Mouse (Mus musculus): Measurements from ENCODE around the gene Ntsr1. TPM values are rescaled to one million over a fixed set of nuclear protein-coding genes. Genes with fewer than 3 reads are reported as not detected.

Ntsr1 gene
- polyA plus RNA-seq, 3 experiments from 2014 or later, result not detected

- ATAC-seq, result no peak
Measured at GRCm38 (mm10) chr2:180563296-180563695, 63.5 kb downstream of the Ntsr1 start.

DNA sequence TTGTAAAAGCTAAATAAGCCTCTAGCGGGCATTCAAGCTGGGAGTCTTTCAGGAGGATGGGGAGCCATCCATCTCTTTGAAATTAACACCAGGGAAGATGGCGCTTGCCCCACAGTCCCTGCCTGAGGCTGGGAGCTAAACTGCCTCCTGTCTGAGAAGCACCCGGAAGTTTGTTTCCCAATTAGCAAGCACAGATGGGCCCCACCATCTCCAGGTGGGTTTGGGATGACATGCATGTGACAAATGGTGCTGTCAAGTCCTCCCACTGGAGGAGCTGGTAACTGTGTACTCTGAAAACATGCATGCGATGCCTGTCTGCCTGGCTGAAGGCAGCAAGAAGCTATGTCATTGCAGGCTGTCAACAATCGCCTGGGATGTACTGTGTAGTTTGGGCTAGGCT lies 64.1 kb downstream of the Ntsr1 start:
- no peak for ATAC-seq

- ATAC-seq, result peak; percentile 38
Measured at GRCm38 (mm10) chr2:180566240-180566913, 66.6 kb downstream of the Ntsr1 start.

GRCm38 (mm10) chr2:180569028-180569643 lies 69.4 kb downstream of the Ntsr1 start:
- ATAC-seq, result no peak

DNA sequence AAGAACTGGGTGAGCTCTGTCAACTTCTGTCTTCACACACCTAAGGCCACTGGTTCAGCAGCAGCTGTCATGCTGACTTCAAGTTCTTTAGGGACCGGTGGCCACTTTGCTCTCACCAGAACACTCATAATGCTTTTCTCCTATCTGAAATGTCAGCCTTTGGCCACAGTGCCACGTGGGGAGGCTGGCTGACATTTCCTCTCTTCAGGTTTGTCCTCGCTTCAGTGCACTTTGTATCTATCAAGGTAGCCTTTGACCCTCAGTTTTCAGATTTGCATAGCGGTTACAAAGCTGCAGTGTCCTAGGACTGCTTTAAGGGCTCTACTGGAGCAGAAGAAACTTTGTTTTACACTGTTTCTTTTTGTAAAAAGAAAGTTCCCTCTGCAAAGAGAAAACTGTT lies 76.7 kb downstream of the Ntsr1 start:
- ATAC-seq, result no peak

DNA sequence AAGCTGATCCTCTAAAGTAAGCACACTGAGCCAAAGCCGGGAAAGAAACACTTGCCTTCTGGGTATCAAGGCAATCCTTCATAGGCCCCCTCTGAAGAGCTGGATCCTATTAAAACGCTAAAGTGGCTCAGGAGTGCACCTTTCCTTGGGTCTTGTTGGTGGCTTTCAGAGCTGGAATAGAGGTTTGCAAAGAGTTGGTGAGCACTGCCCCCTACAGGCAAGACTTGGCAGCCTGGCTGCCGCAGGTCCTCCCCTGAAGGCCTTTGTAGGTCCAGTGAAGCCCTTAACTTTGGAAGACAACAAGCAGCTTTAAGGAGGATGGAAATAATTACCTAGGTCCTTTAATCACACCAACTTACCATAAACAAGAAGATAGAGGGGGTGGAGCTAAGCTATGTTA lies 78.9 kb downstream of the Ntsr1 start:
- ATAC-seq, result peak; percentile 58

- ATAC-seq, result no peak
Measured at GRCm38 (mm10) chr2:180581002-180581401, 81.2 kb downstream of the Ntsr1 start, which contains the start of gene Mrgbp. Gene Mrgbp (plus strand): TSS chr2:180581304.

- ATAC-seq, result peak; percentile 87
Measured at GRCm38 (mm10) chr2:180582481-180583153, 82.8 kb downstream of the Ntsr1 start.

DNA sequence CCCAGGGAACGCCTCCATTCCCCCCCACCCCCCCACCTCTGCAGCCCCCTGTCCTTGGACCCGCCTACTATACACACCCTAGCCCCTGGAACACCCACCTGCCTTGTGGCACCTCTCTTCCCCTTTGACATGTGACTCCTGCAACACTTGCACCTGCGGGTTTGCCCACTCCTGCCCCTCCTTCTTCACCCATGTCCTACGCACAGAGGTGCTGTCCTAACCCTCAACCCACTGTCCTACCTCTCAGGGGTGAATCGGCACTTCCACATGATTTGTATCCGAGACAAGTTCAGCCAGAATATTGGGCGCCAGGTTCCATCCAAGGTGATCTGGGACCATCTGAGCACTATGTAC lies 83.4 kb downstream of the Ntsr1 start:
- ATAC-seq, result no peak

DNA sequence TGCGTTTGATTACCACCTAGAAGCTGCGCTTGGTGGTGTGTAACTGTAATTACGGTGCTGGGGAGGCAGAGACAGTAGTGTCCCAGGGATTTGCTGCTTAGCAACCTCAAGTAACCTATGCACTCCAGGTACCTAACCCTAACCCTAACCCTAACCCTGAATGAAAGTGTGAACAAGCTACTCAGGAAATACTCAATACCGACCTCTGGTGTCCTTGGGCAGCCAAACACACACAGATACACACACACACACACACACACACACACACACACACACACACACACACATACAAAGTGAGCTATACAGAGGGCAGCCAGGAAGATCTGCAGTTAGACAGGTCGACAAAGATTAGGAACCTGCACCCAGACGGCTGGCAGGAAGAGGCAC lies 89.0 kb downstream of the Ntsr1 start:
- ATAC-seq, result no peak

DNA sequence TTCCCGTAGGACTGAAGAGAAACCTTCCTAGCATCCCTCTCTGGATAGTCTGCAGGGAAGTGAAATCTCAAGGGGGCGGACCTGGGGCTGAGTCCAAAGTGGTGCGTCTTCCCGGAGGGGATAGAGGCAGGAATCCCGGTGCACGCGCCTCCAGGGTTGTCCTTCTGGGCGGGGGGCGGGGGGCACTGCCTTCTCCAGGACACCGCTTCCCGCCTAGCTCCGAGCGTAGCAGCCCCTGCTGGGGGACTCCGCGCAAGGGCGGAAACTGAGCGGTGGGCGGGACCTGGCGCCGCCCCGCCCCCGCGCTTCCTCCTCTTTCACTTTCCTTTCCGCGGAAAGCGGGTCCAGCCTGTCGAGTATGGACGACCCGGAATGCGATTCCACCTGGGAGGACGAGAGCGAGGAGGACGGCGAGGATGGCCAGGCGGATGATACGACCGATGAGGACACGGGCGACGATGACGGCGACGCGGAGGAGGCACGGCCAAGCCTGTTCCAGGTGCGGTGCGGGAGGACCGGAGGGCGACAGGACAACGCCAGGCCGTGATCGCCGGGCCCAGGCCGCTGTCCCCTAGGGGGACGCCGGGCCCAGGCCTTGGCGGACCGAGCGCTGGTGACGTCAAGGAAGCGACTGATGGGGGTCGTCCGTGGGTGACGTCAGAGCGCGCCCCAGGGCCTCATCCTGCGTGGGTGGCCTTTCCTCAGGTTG lies 89.5 kb downstream of the Ntsr1 start, which contains the start of gene Ogfr:
TSS of gene Ogfr (plus strand) at position 123 of the 709 bp plus-strand sequence.
- ATAC-seq, result peak; percentile 97

Other genes starting within 250 kb of the Ntsr1 start
- gene Rps21, start 242.6 kb upstream of the Ntsr1 start, polyA plus RNA-seq (2017; shearing (Covaris generic)), result 1,000 to 10,000 TPM; 1,053 to 1,596 (median 1,304) TPM
- gene Cables2, start 226.5 kb upstream of the Ntsr1 start, polyA plus RNA-seq (2017; shearing (Covaris generic)), result 1 to 10 TPM; 6.7 to 8.0 (median 7.7) TPM
- gene Rbbp8nl, start 210.1 kb upstream of the Ntsr1 start, polyA plus RNA-seq (2017; shearing (Covaris generic)), result not detected
- gene Gata5, start 165.3 kb upstream of the Ntsr1 start, polyA plus RNA-seq (2017; shearing (Covaris generic)), result not detected
- gene Slco4a1, start 43.7 kb upstream of the Ntsr1 start, polyA plus RNA-seq (2017; shearing (Covaris generic)), result 1 to 10 TPM in 2 of 3 experiments, under 1 TPM in 1; 0.83 to 4.8 (median 2.2) TPM
- gene Mrgbp, start 81.3 kb downstream of the Ntsr1 start, polyA plus RNA-seq (2017; shearing (Covaris generic)), result 10 to 100 TPM; 15.8 to 28.5 (median 21.4) TPM
- 10 to 100 TPM; 11.2 to 19.9 (median 12.3) TPM for gene Ogfr, start 89.3 kb downstream of the Ntsr1 start, polyA plus RNA-seq (2017; shearing (Covaris generic))
- 1 to 10 TPM in 1 of 3 experiments, under 1 TPM in 2; 0.19 to 1.5 (median 0.87) TPM for gene Col9a3, start 97.8 kb downstream of the Ntsr1 start, polyA plus RNA-seq (2017; shearing (Covaris generic))
- under 1 TPM in 1 of 3 experiments, not detected in 2; 0.28 TPM for gene Tcfl5, start 142.7 kb downstream of the Ntsr1 start, polyA plus RNA-seq (2017; shearing (Covaris generic))
- gene Dido1, start 210.0 kb downstream of the Ntsr1 start, polyA plus RNA-seq (2017; shearing (Covaris generic)), result 10 to 100 TPM; 36.4 to 52.4 (median 45.3) TPM
- gene Gid8, start 210.1 kb downstream of the Ntsr1 start, polyA plus RNA-seq (2017; shearing (Covaris generic)), result 10 to 100 TPM; 20.2 to 22.8 (median 22.4) TPM
- gene Slc17a9, start 225.3 kb downstream of the Ntsr1 start, polyA plus RNA-seq (2017; shearing (Covaris generic)), result 10 to 100 TPM; 31.7 to 86.8 (median 66.9) TPM

Measured in inflammation-experienced regulatory T-cells, adult 6 months (primary cell).